22 mouse cellular contexts compared by ENCODE assay signal in genomic region chr2:80384447-80384846, GRCm38 (mm10).
DNase-seq lines count a peak whose midpoint lies in the region; ATAC-seq lines count a peak whose summit lies in the region.
"Had no signal": no experiment of that assay in that cellular context is flagged by ENCODE, and none has a peak within 500 bp of the region (broad histone marks: within the 10 kb centered on the region; RNA-seq: fewer than 3 reads in every experiment).

No protein-coding gene starts in this region.

- no peak overlapping the region for H3K4me3 ChIP-seq in heart, embryonic 10.5 days
- no peak overlapping the region for H3K4me3 ChIP-seq in hindbrain, embryonic 10.5 days
- H3K4me3 ChIP-seq in hindbrain, embryonic 11.5 days (ENCODE audit: low read depth, low read length): no peak overlapping the region
- H3K4me3 ChIP-seq: embryonic facial prominence, embryonic 13.5 days; erythroblast, embryonic 14.5 days; forebrain, embryonic 13.5 days; heart, embryonic 13.5 days; hindbrain, embryonic 15.5 days; limb, embryonic 13.5 days; liver, embryonic 12.5 days; midbrain, embryonic 13.5 days had no signal

- H3K4me1 ChIP-seq in heart, embryonic 10.5 days: peaks cover 19% of the 10 kb centered on the region; the same call in 1 of the 2 replicates
- no peaks in the 10 kb centered on the region for H3K4me1 ChIP-seq in hindbrain, embryonic 10.5 days (replicated peaks)
- H3K4me1 ChIP-seq in hindbrain, embryonic 11.5 days (replicated peaks; ENCODE audit: control insufficient read depth, insufficient read depth, low read length): no peaks in the 10 kb centered on the region
- H3K4me1 ChIP-seq: forebrain, embryonic 13.5 days; hindbrain, embryonic 15.5 days; liver, embryonic 12.5 days; midbrain, embryonic 13.5 days had no signal

- no peak overlapping the region for H3K27ac ChIP-seq in heart, embryonic 10.5 days
- no peak overlapping the region for H3K27ac ChIP-seq in hindbrain, embryonic 10.5 days
- H3K27ac ChIP-seq in hindbrain, embryonic 11.5 days (ENCODE audit: low read depth, low read length): no peak overlapping the region
- H3K27ac ChIP-seq: embryonic facial prominence, embryonic 13.5 days; forebrain, embryonic 13.5 days; heart, embryonic 13.5 days; hindbrain, embryonic 15.5 days; limb, embryonic 13.5 days; liver, embryonic 12.5 days; midbrain, embryonic 13.5 days had no signal

- 39% methylated on average over 4 of the region's 4 CpGs for WGBS in heart, embryonic 10.5 days
- WGBS in hindbrain, embryonic 10.5 days: 77% methylated on average over 4 of the region's 4 CpGs
- WGBS in hindbrain, embryonic 11.5 days: 81% methylated on average over 4 of the region's 4 CpGs

- peak; percentile 89 for DNase-seq in heart, adult 11 months
- DNase-seq in heart, embryonic 10.5 days (ENCODE audit: low spot score): no peak
- peak; percentile 75 for DNase-seq in 3T3-L1 (ENCODE audit: low read depth, low spot score)
- DNase-seq in NIH3T3 (ENCODE audit: low read depth): peak; percentile 13
- DNase-seq in hindbrain, embryonic 10.5 days (ENCODE audit: low spot score): no peak
- DNase-seq in hindbrain, embryonic 11.5 days (ENCODE audit: low spot score): no peak
- DNase-seq: cerebellum, adult 2 months; cerebellum, postnatal 36 days; embryo, embryonic 11 days; kidney, adult 9 months; layer of hippocampus, adult 9-11 months; lung, adult 18-20 months; lung, postnatal 10 days had no signal

- H3K4me2 ChIP-seq in hindbrain, embryonic 11.5 days (replicated peaks; ENCODE audit: low read depth, low read length): no peak overlapping the region
- H3K4me2 ChIP-seq: embryonic facial prominence, embryonic 13.5 days; forebrain, embryonic 13.5 days; heart, embryonic 13.5 days; hindbrain, embryonic 15.5 days; limb, embryonic 13.5 days; liver, embryonic 12.5 days; midbrain, embryonic 13.5 days had no signal

- H3K9me3 ChIP-seq in heart, embryonic 10.5 days: no peaks in the 10 kb centered on the region
- no peaks in the 10 kb centered on the region for H3K9me3 ChIP-seq in hindbrain, embryonic 10.5 days
- no peaks in the 10 kb centered on the region for H3K9me3 ChIP-seq in hindbrain, embryonic 11.5 days (ENCODE audit: control insufficient read depth, low read length)
- H3K9me3 ChIP-seq: embryonic facial prominence, embryonic 13.5 days; forebrain, embryonic 13.5 days; heart, embryonic 13.5 days; hindbrain, embryonic 15.5 days; limb, embryonic 13.5 days; liver, embryonic 12.5 days; midbrain, embryonic 13.5 days had no signal

- ATAC-seq in hematopoietic stem cell, adult 5-6 weeks (replicated peaks in 1 of 2; ENCODE audit: insufficient read depth in 1 of 2, low FRiP score in 2 of 2, low TSS enrichment in 1 of 2, low read depth in 1 of 2, poor library complexity in 2 of 2, severe bottlenecking in 2 of 2): peak; percentile 21 to 27; a peak in 1 of 4 replicates
- ATAC-seq in hindbrain, embryonic 11.5 days (ENCODE audit: low FRiP score): no peak
- ATAC-seq: forebrain, embryonic 13.5 days; liver, embryonic 12.5 days; midbrain, embryonic 13.5 days had no signal

- no peak overlapping the region for H3K9ac ChIP-seq in hindbrain, embryonic 11.5 days (ENCODE audit: low read depth, low read length)
- H3K9ac ChIP-seq: embryonic facial prominence, embryonic 13.5 days; forebrain, embryonic 13.5 days; heart, embryonic 13.5 days; hindbrain, embryonic 15.5 days; limb, embryonic 13.5 days; liver, embryonic 12.5 days; midbrain, embryonic 13.5 days had no signal

- H3K36me3 ChIP-seq in heart, embryonic 10.5 days: no peaks in the 10 kb centered on the region
- H3K36me3 ChIP-seq in hindbrain, embryonic 10.5 days: no peaks in the 10 kb centered on the region
- no peaks in the 10 kb centered on the region for H3K36me3 ChIP-seq in hindbrain, embryonic 11.5 days (ENCODE audit: control insufficient read depth, insufficient read depth, low read length)
- H3K36me3 ChIP-seq: embryonic facial prominence, embryonic 13.5 days; heart, embryonic 13.5 days; hindbrain, embryonic 15.5 days; limb, embryonic 13.5 days; liver, embryonic 12.5 days; midbrain, embryonic 13.5 days had no signal

- H3K27me3 ChIP-seq in heart, embryonic 10.5 days (ENCODE audit: insufficient read depth, poor library complexity, severe bottlenecking): no peaks in the 10 kb centered on the region
- no peaks in the 10 kb centered on the region for H3K27me3 ChIP-seq in hindbrain, embryonic 10.5 days (ENCODE audit: insufficient read depth, poor library complexity, severe bottlenecking)
- H3K27me3 ChIP-seq in hindbrain, embryonic 11.5 days (ENCODE audit: control insufficient read depth, insufficient read depth, low read length): no peaks in the 10 kb centered on the region
- H3K27me3 ChIP-seq: embryonic facial prominence, embryonic 13.5 days; forebrain, embryonic 13.5 days; heart, embryonic 13.5 days; hindbrain, embryonic 15.5 days; liver, embryonic 12.5 days; midbrain, embryonic 13.5 days had no signal

Comparison
In these comparisons a context has a peak if more than half of its experiments do, and no peak if none do; other contexts are left out.
1. DNase-seq: peak in heart, adult 11 months (single experiment), 3T3-L1 (single experiment) and NIH3T3 (single experiment); none in heart, embryonic 10.5 days (single experiment), hindbrain, embryonic 10.5 days (single experiment) and hindbrain, embryonic 11.5 days (single experiment).